In the genomic region with DNA sequence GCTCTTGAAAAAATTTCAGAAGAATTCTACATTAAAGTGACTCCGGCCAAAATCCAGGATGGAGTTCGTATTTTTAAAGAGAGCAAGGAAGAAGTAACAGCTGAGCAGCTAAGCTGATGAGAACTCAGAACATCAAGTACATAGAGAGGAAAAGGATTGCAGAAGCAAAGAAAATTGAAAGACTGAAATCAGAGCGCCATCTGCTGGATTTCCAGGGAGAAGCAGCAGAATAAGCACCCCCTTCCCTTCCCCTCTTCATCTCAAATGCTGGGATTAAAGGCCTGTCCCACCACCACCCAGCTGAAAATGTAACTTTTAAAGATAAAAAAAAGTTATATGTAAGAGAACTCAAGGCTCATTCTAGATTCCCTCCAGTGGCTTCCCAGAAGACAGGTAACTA, we compare ENCODE assay signal across 8 mouse cellular contexts. TPM values are rescaled to one million over a fixed set of nuclear protein-coding genes. Genes with fewer than 3 reads are reported as not detected.
A peak's percentile ranks its signal among the peaks of the same experiment; 100 is the strongest.
DNase-seq lines count a peak whose midpoint lies in the region; ATAC-seq lines count a peak whose summit lies in the region.

No protein-coding gene starts in this region.

- peak; percentile 81 for DNase-seq in CD4-positive, CD25-positive, alpha-beta regulatory T cell, adult 2 months (ENCODE audit: low read depth, low spot score)
- DNase-seq in urinary bladder, postnatal 14 days (ENCODE audit: low spot score): peak; percentile 49
- no peak for DNase-seq in urinary bladder, postnatal 4 days (ENCODE audit: low spot score in 2 of 2)
- peak; percentile 63 for DNase-seq in embryo, embryonic 11 days
- DNase-seq in kidney, postnatal 36 days: peak; percentile 36 to 73
- DNase-seq in lung, postnatal 10 days: peak; percentile 72
- DNase-seq in spleen, postnatal 10 days (ENCODE audit: low spot score in 2 of 2): peak; percentile 46 to 70

- no peak for ATAC-seq in CD4-positive, CD25-positive, alpha-beta regulatory T cell, adult 4 months

RNA-seq across cellular contexts. Expression of gene 1810024B03Rik, which starts 3.1 kb away (rescaled TPM):
- 1 to 10 TPM; 1.0 to 1.1 TPM for polyA plus RNA-seq in CD4-positive, CD25-positive, alpha-beta regulatory T cell, adult 4 months (2017; shearing (Covaris generic))

RNA-seq across cellular contexts. Expression of gene Snrnp200, which starts 3.3 kb away (rescaled TPM):
- polyA plus RNA-seq in CD4-positive, CD25-positive, alpha-beta regulatory T cell, adult 4 months (2017; shearing (Covaris generic)): 10 to 100 TPM; 42.5 to 79.4 TPM

RNA-seq across cellular contexts. Expression of gene Ciao1, which starts 42.7 kb away (rescaled TPM):
- polyA plus RNA-seq in CD4-positive, CD25-positive, alpha-beta regulatory T cell, adult 4 months (2017; shearing (Covaris generic)): 10 to 100 TPM; 53.3 to 64.7 TPM

RNA-seq across cellular contexts. Expression of gene Tmem127, which starts 42.8 kb away (rescaled TPM):
- polyA plus RNA-seq in CD4-positive, CD25-positive, alpha-beta regulatory T cell, adult 4 months (2017; shearing (Covaris generic)): 100 to 1,000 TPM in 1 of 2 experiments, 10 to 100 TPM in 1; 75.1 to 118 TPM

Comparison
In these comparisons a context has a peak if more than half of its experiments do, and no peak if none do; other contexts are left out.
1. DNase-seq: peak in CD4-positive, CD25-positive, alpha-beta regulatory T cell, adult 2 months (single experiment), urinary bladder, postnatal 14 days (single experiment), embryo, embryonic 11 days (single experiment), kidney, postnatal 36 days (2 of 2), lung, postnatal 10 days (single experiment) and spleen, postnatal 10 days (2 of 2); none in urinary bladder, postnatal 4 days (0 of 2).